Mouse (Mus musculus): ENCODE data around the gene Ubxn4. TPM values are rescaled to one million over a fixed set of nuclear protein-coding genes. Genes with fewer than 3 reads are reported as not detected.
A peak's percentile ranks its signal among the peaks of the same experiment; 100 is the strongest.

The Ubxn4 gene
- polyA plus RNA-seq, 1 experiment from 2014 or later: 66.3 TPM

DNA sequence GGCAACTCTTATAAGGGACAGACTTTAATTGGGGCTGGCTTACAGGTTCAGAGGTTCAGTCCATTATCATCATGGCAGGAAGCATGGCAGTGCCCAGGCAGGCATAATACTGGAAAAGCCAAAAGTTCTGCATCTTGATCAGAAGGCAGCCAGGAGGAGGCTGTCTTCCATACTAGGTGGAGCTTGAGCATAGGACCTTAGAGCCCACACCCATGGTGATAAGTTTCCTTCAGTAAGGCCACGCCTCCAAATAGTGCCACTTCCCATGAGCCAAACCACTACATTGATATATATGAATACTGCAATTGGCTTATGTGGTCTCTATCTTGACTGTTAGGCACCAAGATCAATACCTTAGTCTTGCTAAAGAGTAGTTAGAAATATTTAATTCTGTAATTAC, 32.1 kb downstream of the Ubxn4 start:
- H3K4me3 ChIP-seq: no peak overlapping the region
- H3K4me1 ChIP-seq (replicated peaks): no peaks in the 10 kb centered on the region
- no peaks in the 10 kb centered on the region for H3K27me3 ChIP-seq (replicated peaks)
- no peak overlapping the region for H3K9ac ChIP-seq
- no peaks in the 10 kb centered on the region for H3K9me3 ChIP-seq (replicated peaks)
- no peak overlapping the region for H3K27ac ChIP-seq (ENCODE audit: poor library complexity, severe bottlenecking)
- ATAC-seq (ENCODE audit: insufficient number of reproducible peaks, low FRiP score): no peak
- 85% methylated on average over 1 of the region's 1 CpGs for WGBS
- peaks cover 89% of the 10 kb centered on the region for H3K36me3 ChIP-seq
- no peak overlapping the region for H3K4me2 ChIP-seq

DNA sequence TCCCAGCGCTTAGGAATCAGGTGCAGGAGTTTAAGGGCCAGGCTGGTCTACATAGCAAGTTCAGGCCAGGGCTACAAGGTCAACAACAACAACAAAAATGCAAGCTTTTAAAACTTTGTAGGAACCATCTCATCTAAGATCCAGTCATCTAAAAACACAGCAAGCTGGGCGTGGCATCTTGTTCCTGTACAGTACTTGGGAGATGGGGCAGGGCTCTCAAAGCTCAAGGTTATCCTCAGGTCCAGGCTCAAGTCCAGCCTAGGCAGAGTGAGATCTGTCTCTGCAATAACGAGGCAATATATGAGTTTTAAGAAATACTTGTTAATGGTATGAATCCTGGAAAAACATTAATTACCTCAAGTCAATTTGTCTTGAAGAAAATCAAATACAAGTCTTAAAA, 34.8 kb downstream of the Ubxn4 start:
- Histone ChIP-seq H3K27me3 (replicated peaks) (no peaks in the 10 kb centered on the region), H3K4me1 (replicated peaks) (no peaks in the 10 kb centered on the region), H3K36me3 (peaks cover 84% of the 10 kb centered on the region), H3K4me3 (no peak overlapping the region), H3K27ac (ENCODE audit: poor library complexity, severe bottlenecking) (no peak overlapping the region), H3K4me2 (no peak overlapping the region), H3K9ac (no peak overlapping the region), H3K9me3 (replicated peaks) (0 out of 2 replicates have a peak, but pooled peaks cover 10% of the 10 kb centered on the region)
- 88% methylated on average over 3 of the region's 3 CpGs for WGBS
- no peak for ATAC-seq (ENCODE audit: insufficient number of reproducible peaks, low FRiP score)

DNA sequence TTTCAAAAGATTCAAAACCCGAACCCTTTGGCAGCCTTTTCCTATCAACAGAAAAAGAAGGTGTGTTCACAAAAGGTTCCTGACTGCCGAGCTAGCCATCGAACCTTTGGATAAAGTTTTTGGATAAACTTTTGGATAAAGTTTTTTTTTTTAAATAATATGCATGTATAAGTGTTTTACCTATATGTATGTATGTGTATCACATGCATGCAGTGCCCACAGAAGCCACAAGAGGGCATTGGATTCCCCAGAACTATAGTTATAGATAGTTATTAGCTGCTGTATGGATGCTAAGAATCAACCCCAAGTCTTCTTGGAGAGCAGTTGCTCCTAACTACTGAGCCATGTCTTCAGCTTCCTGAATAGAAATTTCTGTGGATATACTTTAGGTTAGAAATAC, 38.0 kb downstream of the Ubxn4 start:
- no peaks in the 10 kb centered on the region for H3K4me1 ChIP-seq (replicated peaks)
- WGBS: 93% methylated on average over 3 of the region's 3 CpGs
- H3K36me3 ChIP-seq: peaks cover 59% of the 10 kb centered on the region

DNA sequence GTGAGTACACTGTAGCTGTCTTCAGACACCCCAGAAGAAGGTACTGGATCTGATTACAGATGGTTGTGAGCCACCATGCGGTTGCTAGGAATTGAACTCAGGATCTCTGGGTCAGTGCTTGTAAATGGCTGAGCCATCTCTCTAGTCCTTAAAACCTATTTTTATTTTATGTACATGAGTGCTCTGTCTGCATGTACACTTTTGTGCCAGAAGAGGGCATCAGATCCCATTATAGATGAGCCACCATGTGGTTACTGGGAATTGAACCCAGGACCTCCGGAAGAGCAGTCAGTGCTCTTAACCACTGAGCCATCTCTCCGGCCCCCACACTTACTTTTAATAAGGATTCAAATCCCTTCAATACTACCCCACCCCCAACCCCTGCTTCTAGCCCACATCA, 39.2 kb downstream of the Ubxn4 start:
- Histone ChIP-seq H3K27me3 (replicated peaks) (no peaks in the 10 kb centered on the region), H3K4me1 (replicated peaks) (no peaks in the 10 kb centered on the region), H3K9me3 (replicated peaks) (0 out of 2 replicates have a peak, but pooled peaks cover 10% of the 10 kb centered on the region), H3K4me2 (no peak overlapping the region), H3K36me3 (peaks cover 47% of the 10 kb centered on the region), H3K27ac (ENCODE audit: poor library complexity, severe bottlenecking) (no peak overlapping the region), H3K4me3 (no peak overlapping the region), H3K9ac (no peak overlapping the region)
- no peak for ATAC-seq (ENCODE audit: insufficient number of reproducible peaks, low FRiP score)
- 95% methylated on average over 3 of the region's 3 CpGs for WGBS

More for the DNA sequence above, 38.0 kb downstream of the Ubxn4 start:
- H3K4me3 ChIP-seq: no peak overlapping the region
- no peak overlapping the region for H3K27ac ChIP-seq (ENCODE audit: poor library complexity, severe bottlenecking)
- H3K9ac ChIP-seq: no peak overlapping the region
- no peak for ATAC-seq (ENCODE audit: insufficient number of reproducible peaks, low FRiP score)
- H3K27me3 ChIP-seq (replicated peaks): no peaks in the 10 kb centered on the region
- H3K9me3 ChIP-seq (replicated peaks): 0 out of 2 replicates have a peak, but pooled peaks cover 10% of the 10 kb centered on the region
- H3K4me2 ChIP-seq: no peak overlapping the region

DNA sequence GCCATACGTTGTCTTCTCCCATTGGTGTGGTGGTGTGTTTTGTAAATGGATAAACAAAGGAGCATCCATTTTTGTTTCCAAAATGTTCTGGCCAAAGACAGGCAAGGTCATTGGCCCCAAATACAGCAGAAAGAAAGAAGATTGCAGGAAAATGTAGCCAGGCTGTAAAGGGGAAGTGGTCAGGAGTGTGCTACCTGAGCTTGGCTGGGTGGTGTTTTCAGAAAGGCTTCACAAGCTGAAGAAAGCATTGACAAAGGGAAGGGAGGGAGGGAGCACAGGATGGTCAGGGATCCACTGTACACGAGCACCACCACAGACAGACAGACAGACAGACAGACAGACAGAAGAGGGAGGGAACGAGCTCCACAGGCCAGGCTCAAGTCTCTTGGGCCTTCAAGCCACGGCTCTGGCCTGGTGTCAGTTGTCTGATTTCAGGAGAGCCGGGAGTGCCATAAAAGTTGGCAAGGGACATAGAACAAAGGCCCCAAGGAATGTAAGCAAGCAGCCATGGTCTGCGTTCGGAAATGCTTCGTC, 40.5 kb downstream of the Ubxn4 start:
- peaks cover 34% of the 10 kb centered on the region for H3K36me3 ChIP-seq
- no peak overlapping the region for H3K27ac ChIP-seq (ENCODE audit: poor library complexity, severe bottlenecking)
- no peak overlapping the region for H3K9ac ChIP-seq
- H3K27me3 ChIP-seq (replicated peaks): no peaks in the 10 kb centered on the region
- H3K4me2 ChIP-seq: no peak overlapping the region
- no peaks in the 10 kb centered on the region for H3K4me1 ChIP-seq (replicated peaks)
- no peak for ATAC-seq (ENCODE audit: insufficient number of reproducible peaks, low FRiP score)
- no peak overlapping the region for H3K4me3 ChIP-seq
- 0 out of 2 replicates have a peak, but pooled peaks cover 10% of the 10 kb centered on the region for H3K9me3 ChIP-seq (replicated peaks)
- 83% methylated on average over 8 of the region's 8 CpGs for WGBS

DNA sequence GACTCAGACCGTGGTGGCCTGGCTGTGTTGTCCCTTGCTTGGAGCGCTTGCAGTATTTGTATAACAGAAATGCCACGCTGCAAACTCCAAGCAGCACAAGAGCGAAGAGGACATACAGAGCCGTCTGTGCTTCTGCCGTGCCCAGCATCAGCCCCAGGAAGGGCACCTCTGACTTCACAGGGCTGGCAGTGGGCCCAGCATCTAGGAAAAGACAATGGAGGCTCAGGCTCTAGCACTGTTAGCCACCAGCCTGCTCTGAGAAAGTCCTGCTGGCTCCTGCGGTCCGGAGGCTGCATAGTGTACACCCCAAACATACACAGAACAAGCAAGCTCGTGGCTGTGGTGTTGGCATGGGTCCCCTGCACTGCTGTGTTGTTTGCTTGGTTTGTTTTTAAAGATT, 41.4 kb downstream of the Ubxn4 start:
- 82% methylated on average over 9 of the region's 9 CpGs for WGBS
- H3K4me1 ChIP-seq (replicated peaks): no peaks in the 10 kb centered on the region
- no peak for ATAC-seq (ENCODE audit: insufficient number of reproducible peaks, low FRiP score)
- no peaks in the 10 kb centered on the region for H3K27me3 ChIP-seq (replicated peaks)
- no peak overlapping the region for H3K4me3 ChIP-seq
- H3K27ac ChIP-seq (ENCODE audit: poor library complexity, severe bottlenecking): no peak overlapping the region
- H3K4me2 ChIP-seq: no peak overlapping the region
- no peak overlapping the region for H3K9ac ChIP-seq
- H3K36me3 ChIP-seq: peaks cover 25% of the 10 kb centered on the region
- 0 out of 2 replicates have a peak, but pooled peaks cover 10% of the 10 kb centered on the region for H3K9me3 ChIP-seq (replicated peaks)

DNA sequence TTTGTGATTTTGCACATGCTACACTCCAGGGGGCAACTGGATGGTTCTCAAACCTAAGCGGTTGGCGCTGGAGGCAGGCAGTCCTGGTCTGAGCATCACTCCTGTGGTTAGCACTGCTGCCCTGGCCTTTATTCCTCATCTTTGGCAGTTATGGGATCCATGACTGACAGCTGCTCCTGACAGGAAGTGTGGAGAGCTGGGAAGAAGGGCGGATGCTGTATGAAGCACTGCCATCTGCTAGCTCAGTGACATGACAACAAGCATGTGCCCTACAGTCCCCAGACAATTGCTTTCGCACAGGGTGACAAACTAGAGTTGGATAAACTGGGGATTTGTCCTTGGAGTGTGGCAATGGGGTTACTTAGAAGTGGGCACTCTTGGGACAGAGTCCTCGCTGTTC, 46.5 kb downstream of the Ubxn4 start:
- H3K36me3 ChIP-seq: no peaks in the 10 kb centered on the region
- no peak for ATAC-seq (ENCODE audit: insufficient number of reproducible peaks, low FRiP score)
- H3K9me3 ChIP-seq (replicated peaks): no peaks in the 10 kb centered on the region
- no peaks in the 10 kb centered on the region for H3K4me1 ChIP-seq (replicated peaks)
- 84% methylated on average over 5 of the region's 5 CpGs for WGBS
- H3K4me2 ChIP-seq: no peak overlapping the region
- no peak overlapping the region for H3K4me3 ChIP-seq
- no peaks in the 10 kb centered on the region for H3K27me3 ChIP-seq (replicated peaks)
- no peak overlapping the region for H3K27ac ChIP-seq (ENCODE audit: poor library complexity, severe bottlenecking)
- no peak overlapping the region for H3K9ac ChIP-seq

DNA sequence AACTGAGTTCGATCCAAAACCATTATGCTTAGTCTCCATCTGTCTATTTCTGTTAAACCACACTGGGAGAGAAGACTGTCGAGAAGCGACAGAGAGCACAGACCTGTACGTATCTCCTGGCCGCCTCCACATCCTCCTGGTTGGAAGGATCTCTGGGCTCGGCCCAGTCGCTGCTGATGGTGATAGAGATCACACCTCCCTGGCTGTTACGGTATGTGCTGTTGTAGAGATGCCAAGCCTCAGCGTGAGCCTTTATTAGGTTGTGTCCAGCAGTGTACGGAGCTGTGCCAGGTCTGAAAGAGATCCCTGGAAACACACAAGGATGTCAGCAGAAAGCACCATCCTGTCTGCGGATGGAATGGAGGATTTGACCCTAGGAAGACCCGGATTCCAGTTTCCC, 49.8 kb downstream of the Ubxn4 start:
- H3K4me2 ChIP-seq: no peak overlapping the region
- H3K9me3 ChIP-seq (replicated peaks): no peaks in the 10 kb centered on the region
- no peaks in the 10 kb centered on the region for H3K36me3 ChIP-seq
- H3K27me3 ChIP-seq (replicated peaks): no peaks in the 10 kb centered on the region
- H3K9ac ChIP-seq: no peak overlapping the region
- no peak overlapping the region for H3K4me3 ChIP-seq
- WGBS: 81% methylated on average over 12 of the region's 12 CpGs
- ATAC-seq (ENCODE audit: insufficient number of reproducible peaks, low FRiP score): no peak
- no peaks in the 10 kb centered on the region for H3K4me1 ChIP-seq (replicated peaks)
- H3K27ac ChIP-seq (ENCODE audit: poor library complexity, severe bottlenecking): no peak overlapping the region

DNA sequence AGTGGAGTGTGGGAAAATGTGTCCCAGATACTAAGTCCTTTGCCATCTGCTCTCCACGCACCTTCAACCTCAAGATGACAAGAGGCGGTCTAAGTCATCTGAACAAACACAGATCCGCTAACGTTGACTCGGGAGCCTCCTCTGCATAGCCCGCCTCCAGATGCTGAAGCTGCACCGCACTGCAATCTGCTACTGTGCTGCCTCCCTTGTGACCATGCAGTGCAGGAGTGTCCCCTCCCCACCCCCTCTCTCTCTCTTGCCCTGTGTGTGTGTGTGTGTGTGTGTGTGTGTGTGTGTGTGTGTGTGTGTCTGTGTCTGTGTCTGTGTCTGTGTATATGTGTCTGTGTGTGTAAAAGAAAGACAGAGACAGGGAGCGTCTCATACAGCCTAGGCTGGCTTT, 51.5 kb downstream of the Ubxn4 start:
- ATAC-seq (ENCODE audit: insufficient number of reproducible peaks, low FRiP score): 0 out of 2 replicates have a peak, but pooled peaks have one; percentile 6
- H3K9me3 ChIP-seq (replicated peaks): no peaks in the 10 kb centered on the region
- H3K27ac ChIP-seq (ENCODE audit: poor library complexity, severe bottlenecking): no peak overlapping the region
- no peaks in the 10 kb centered on the region for H3K27me3 ChIP-seq (replicated peaks)
- H3K4me3 ChIP-seq: no peak overlapping the region
- no peaks in the 10 kb centered on the region for H3K4me1 ChIP-seq (replicated peaks)
- H3K36me3 ChIP-seq: no peaks in the 10 kb centered on the region
- 67% methylated on average over 8 of the region's 8 CpGs for WGBS
- H3K9ac ChIP-seq: no peak overlapping the region
- H3K4me2 ChIP-seq: no peak overlapping the region

DNA sequence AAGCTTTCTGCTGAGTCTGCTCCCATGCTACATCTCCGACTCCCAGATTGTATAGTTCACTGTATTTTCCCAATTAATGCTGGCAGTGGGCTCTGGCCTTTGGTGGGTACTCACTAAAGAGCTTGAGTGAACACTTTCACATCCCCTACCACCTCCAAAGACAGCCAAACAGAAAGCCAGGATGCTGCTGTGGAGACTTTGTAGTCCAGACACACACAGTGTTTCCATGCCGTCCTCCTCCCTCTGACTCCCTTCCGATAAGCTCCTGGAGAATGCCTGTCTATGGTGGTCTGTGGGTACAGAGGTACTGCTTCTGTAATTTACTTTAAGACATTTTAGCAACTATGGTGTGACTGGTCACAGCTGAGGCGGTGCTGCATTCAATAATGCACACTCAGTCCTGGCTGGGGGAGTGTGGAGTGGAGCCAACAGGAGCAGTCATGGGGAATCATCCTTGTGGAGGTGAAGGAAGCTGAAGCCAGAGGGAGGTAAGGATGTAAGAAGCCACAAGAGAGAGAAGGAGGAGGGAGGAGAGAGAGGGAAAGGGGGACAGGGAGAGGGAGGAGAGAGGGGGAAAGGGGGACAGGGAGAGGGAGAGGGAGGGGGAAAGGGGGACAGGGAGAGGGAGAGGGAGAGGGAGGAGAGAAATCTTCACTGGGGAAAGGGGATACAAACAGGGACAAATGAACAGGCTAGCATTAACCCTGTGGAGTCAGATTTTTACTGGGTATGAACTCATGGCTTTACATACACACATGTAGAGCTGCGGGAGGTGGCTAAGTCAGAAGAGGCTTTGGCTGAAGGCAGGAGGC, 52.2 kb downstream of the Ubxn4 start:
- 72% methylated on average over 5 of the region's 5 CpGs for WGBS

DNA sequence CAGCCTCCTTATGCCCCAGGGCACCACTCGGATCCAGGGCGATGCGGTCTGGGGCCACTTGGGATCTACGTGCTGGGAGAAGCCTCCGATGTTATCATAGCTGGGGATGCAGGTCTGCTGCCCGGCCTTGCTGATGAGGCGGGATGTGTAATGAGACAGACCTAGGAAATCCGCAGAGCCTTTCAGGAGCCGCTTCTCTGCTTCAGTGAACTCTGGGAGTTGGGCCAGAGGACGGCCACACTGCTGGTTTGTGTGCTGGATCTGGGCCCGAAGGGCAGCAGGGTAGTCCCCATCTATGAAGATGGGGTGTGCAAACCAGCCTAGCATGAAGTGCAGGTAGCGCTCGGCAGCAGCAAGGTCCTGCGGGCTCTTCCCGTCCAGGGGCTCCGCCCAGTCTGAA, 60.1 kb downstream of the Ubxn4 start:
- no peak overlapping the region for H3K9ac ChIP-seq
- H3K27me3 ChIP-seq (replicated peaks): no peaks in the 10 kb centered on the region
- no peak overlapping the region for H3K27ac ChIP-seq (ENCODE audit: poor library complexity, severe bottlenecking)
- 83% methylated on average over 16 of the region's 16 CpGs for WGBS
- no peak overlapping the region for H3K4me2 ChIP-seq
- H3K4me3 ChIP-seq: no peak overlapping the region
- no peaks in the 10 kb centered on the region for H3K4me1 ChIP-seq (replicated peaks)
- no peaks in the 10 kb centered on the region for H3K36me3 ChIP-seq
- ATAC-seq (ENCODE audit: insufficient number of reproducible peaks, low FRiP score): no peak
- no peaks in the 10 kb centered on the region for H3K9me3 ChIP-seq (replicated peaks)

More for the DNA sequence above, 52.2 kb downstream of the Ubxn4 start:
- H3K4me1 ChIP-seq (replicated peaks): no peaks in the 10 kb centered on the region
- no peaks in the 10 kb centered on the region for H3K9me3 ChIP-seq (replicated peaks)
- no peak overlapping the region for H3K27ac ChIP-seq (ENCODE audit: poor library complexity, severe bottlenecking)
- ATAC-seq (ENCODE audit: insufficient number of reproducible peaks, low FRiP score): no peak
- no peaks in the 10 kb centered on the region for H3K27me3 ChIP-seq (replicated peaks)
- no peak overlapping the region for H3K4me2 ChIP-seq
- no peak overlapping the region for H3K4me3 ChIP-seq
- no peaks in the 10 kb centered on the region for H3K36me3 ChIP-seq
- no peak overlapping the region for H3K9ac ChIP-seq
